Mouse (Mus musculus) heart, embryonic 14.5 days (tissue): ENCODE data around the gene Pi4kb. TPM values are rescaled to one million over a fixed set of nuclear protein-coding genes. Genes with fewer than 3 reads are reported as not detected.
"Not testable (repeated sequence)": the region's sequence is repeated elsewhere in the genome, so short reads cannot be mapped to it uniquely, and the experiment has no call there.

Experiments
- ATAC-seq: fragments of 200-750 bp; cut with Nextera tagmentation; 2 replicates; pipeline ENCODE4 v1.8.0; 2017; ENCODE audit warnings: low read depth, moderate TSS enrichment; ENCODE audit not compliant: insufficient number of reproducible peaks, insufficient read depth, low FRiP score
- H3K27ac ChIP-seq, 2 experiments: fragments of 200-500 bp in 1 of 2; fragments of 300-500 bp in 1 of 2; sonication (generic) in 1 of 2; replicated peaks in 1 of 2; 2 replicates each; pipeline ENCODE4 v1.5.1; 2012 to 2014; ENCODE audit warnings: low read depth in 2 of 2, low read length in 2 of 2, control low read depth in 1 of 2, mild to moderate bottlenecking in 1 of 2, mixed read lengths in 1 of 2; ENCODE audit not compliant: control insufficient read depth in 1 of 2, insufficient read depth in 1 of 2
- H3K27me3 ChIP-seq: fragments of 300-500 bp; sonication (generic); 2 replicates; pipeline ENCODE4 v1.6.1; 2014; ENCODE audit warnings: mild to moderate bottlenecking, low read length, control low read depth; ENCODE audit not compliant: control insufficient read depth, insufficient read depth
- H3K36me3 ChIP-seq: fragments of 300-500 bp; sonication (generic); 2 replicates; pipeline ENCODE4 v1.6.1; 2014; ENCODE audit warnings: mild to moderate bottlenecking, control low read depth, low read length, mixed read lengths; ENCODE audit not compliant: control insufficient read depth, insufficient read depth
- H3K4me1 ChIP-seq, 2 experiments: fragments of 200-500 bp in 1 of 2; fragments of 300-500 bp in 1 of 2; sonication (generic) in 1 of 2; 2 replicates each; pipeline ENCODE4 v1.6.1; 2012 to 2014; ENCODE audit warnings: low read length in 2 of 2, control low read depth in 1 of 2, mixed read lengths in 1 of 2; ENCODE audit not compliant: control insufficient read depth in 2 of 2, insufficient read depth in 2 of 2
- H3K4me2 ChIP-seq: fragments of 300-500 bp; sonication (generic); 2 replicates; pipeline ENCODE4 v1.6.1; 2014; ENCODE audit warnings: mild to moderate bottlenecking, low read length
- H3K4me3 ChIP-seq, 2 experiments: fragments of 200-500 bp in 1 of 2; fragments of 300-500 bp in 1 of 2; sonication (generic) in 1 of 2; 2 replicates each; pipeline ENCODE4 v1.5.1; 2012 to 2014; ENCODE audit warnings: low read length in 2 of 2, mild to moderate bottlenecking in 2 of 2, control low read depth in 1 of 2, low read depth in 1 of 2, moderate library complexity in 1 of 2; ENCODE audit not compliant: control insufficient read depth in 1 of 2, insufficient read depth in 1 of 2
- H3K9ac ChIP-seq: fragments of 300-500 bp; sonication (generic); 2 replicates; pipeline ENCODE4 v1.6.1; 2014; ENCODE audit warnings: mild to moderate bottlenecking, low read length
- H3K9me3 ChIP-seq: fragments of 300-500 bp; sonication (generic); 2 replicates; pipeline ENCODE4 v1.6.1; 2016; ENCODE audit warnings: low read length, control low read depth; ENCODE audit not compliant: control insufficient read depth
- WGBS: fragments of 180-500 bp; shearing (Covaris S2); extraction: QIAGEN DNeasy Blood & Tissue Kit; methylation state at CpG from one replicate; pipeline ENCODE4 v1.1.7; 2014; 5-methylcytosine and 5-hydroxymethylcytosine counted together
- polyA plus RNA-seq: library from polyadenylated mRNA; unstranded; fragments of >200 nt; fragmentation: Nextera tagmentation; extraction: Ambion mirVana; gene quantifications from 2 replicates; pipeline ENCODE4 v1.2.1, GENCODE M21; 2014

The Pi4kb gene
- 17.4 and 21.8 TPM in 2 replicates for polyA plus RNA-seq

GRCm38 (mm10) chr3:94974528-94975422 is at the start of gene Pi4kb:
Pi4kb (plus strand) TSS chr3:94974731.
- Histone ChIP-seq H3K27me3 (no peaks in the 10 kb centered on the region), H3K27ac (peak within 1 kb of the TSS; percentile 95 to 98), H3K9ac (peak within 1 kb of the TSS; percentile 97), H3K4me3 (peak within 1 kb of the TSS; percentile 94 to 99), H3K36me3 (peaks cover 15% of the 10 kb centered on the region), H3K4me1 (peaks cover 8 to 14% of the 10 kb centered on the region in 2 experiments), H3K9me3 (no peaks in the 10 kb centered on the region), H3K4me2 (peak within 1 kb of the TSS; percentile 82)
- WGBS = under 1% methylated on average over 53 of the region's 57 CpGs
- ATAC-seq = peak; percentile 94

DNA sequence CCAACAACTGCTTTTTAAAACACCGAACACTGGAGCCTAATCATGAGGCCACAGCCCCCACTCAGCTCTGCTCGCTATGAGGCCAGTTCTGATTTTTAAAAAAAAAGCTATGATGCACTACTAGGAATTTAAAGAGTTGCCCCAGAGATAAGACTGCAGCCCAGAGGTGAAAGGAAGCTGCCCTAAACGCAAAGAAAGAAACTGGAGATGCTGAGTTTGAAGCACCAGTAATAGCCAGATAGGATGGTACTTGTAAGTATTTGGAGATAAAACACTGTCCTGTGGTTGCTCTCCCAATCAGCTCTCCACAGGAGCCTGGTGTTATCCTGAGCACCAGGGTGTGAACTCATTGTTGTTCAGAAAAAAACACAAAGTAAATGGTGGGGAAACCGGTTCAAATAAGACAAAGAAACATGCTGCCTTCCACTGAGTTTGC is 48.2 kb upstream of the Pi4kb start:
- H3K9ac ChIP-seq, H3K27me3 ChIP-seq, H3K4me3 ChIP-seq, H3K27ac ChIP-seq, H3K9me3 ChIP-seq, ATAC-seq, H3K4me2 ChIP-seq, H3K36me3 ChIP-seq, H3K4me1 ChIP-seq: not testable (repeated sequence)
- 16% methylated on average over 4 of the region's 4 CpGs for whole genome bisulfite sequencing

DNA sequence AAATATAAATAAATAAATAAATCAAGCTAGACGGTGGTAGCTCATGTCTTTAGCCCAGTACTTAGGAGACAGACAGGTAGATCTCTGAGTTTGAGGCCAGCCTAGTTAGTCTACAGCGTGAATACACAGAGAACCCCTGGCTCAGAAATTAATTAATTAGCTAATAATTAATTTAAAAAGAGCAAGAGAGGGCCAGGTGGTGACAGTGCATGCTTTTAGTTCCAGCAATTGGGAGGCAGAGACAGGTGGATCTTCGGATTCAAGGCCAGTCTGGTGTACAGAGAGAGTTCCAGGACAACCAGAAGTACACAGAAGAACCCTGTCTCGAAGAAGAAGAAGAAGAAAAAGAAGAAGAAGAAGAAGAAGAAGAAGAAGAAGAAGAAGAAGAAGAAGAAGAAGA is 45.6 kb upstream of the Pi4kb start:
- not testable (repeated sequence) for H3K4me3 ChIP-seq, ATAC-seq, H3K4me2 ChIP-seq, H3K9ac ChIP-seq, H3K36me3 ChIP-seq, H3K27ac ChIP-seq, H3K27me3 ChIP-seq, H3K9me3 ChIP-seq
- peaks cover 8 to 10% of the 10 kb centered on the region in 2 experiments for H3K4me1 ChIP-seq
- 76% methylated on average over 4 of the region's 4 CpGs for WGBS

- not testable (repeated sequence) for H3K4me3 ChIP-seq, H3K9me3 ChIP-seq, H3K36me3 ChIP-seq, H3K27me3 ChIP-seq, H3K4me2 ChIP-seq, H3K9ac ChIP-seq, ATAC-seq, H3K27ac ChIP-seq
- H3K4me1 ChIP-seq = peaks cover 8 to 10% of the 10 kb centered on the region in 2 experiments
- WGBS = 41% methylated on average over 7 of the region's 7 CpGs
Observed at GRCm38 (mm10) chr3:94930386-94931266, 43.9 kb upstream of the Pi4kb start.

DNA sequence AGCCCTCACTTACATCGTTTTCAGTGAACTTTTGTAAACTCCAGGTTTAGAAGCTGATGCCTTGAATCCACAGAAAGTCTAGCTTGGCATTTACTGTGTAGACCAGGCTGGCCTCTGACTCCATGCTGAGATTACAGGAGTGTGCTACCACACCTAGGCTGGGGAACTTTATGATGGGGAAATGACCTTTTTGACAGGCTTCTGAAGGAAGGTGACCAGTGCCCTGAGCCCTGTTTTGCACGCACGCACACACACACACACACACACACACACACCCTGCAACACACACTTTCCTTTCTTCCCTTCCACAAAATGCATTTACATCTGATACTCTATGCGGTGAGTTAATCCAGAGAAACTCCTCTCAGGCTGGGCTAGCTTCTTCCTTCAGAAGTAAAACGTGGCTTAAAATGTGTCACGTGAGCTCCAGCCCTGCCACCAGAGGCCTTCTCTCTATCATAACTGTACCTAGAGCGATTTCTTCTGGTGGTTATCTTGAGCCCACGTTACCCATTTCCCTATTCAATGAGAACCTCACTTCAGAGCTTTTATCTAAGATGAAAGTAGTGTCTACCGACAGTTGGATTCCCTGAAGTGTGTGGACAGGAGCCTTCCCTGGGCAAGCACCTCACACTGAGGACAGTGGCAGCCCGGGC is 43.0 kb upstream of the Pi4kb start:
- H3K27me3 ChIP-seq, ATAC-seq, H3K4me3 ChIP-seq, H3K27ac ChIP-seq, H3K36me3 ChIP-seq, H3K4me2 ChIP-seq, H3K9ac ChIP-seq, H3K9me3 ChIP-seq: not testable (repeated sequence)
- WGBS = 60% methylated on average over 10 of the region's 10 CpGs
- H3K4me1 ChIP-seq = peaks cover 8 to 12% of the 10 kb centered on the region in 2 experiments

DNA sequence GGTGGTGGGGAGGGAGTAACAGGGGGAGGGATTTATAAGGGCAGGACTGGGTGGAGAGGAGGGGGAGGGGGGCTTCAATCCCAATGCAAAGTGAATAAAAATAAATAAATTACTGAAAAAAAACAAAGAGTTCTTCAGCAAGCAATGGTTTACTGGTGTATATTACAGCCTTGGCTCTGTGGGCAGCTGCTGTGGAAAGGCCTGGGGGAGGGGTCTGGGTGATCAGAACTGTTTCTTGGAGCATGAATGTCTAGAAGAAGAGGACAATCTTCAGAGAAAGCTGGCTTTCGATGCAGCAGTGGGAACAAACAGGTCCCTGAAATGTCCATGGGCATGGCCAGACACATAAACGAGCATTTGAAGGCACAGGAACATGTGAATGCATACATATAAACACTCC is 42.3 kb upstream of the Pi4kb start:
- not testable (repeated sequence) for ATAC-seq

More for the DNA sequence above, 42.3 kb upstream of the Pi4kb start:
- not testable (repeated sequence) for H3K36me3 ChIP-seq, H3K9me3 ChIP-seq, H3K4me3 ChIP-seq, H3K27me3 ChIP-seq, H3K9ac ChIP-seq
- 63% methylated on average over 2 of the region's 2 CpGs for WGBS
- peak overlapping the region; percentile 86 to 94 for H3K27ac ChIP-seq
- peaks cover 8 to 12% of the 10 kb centered on the region in 2 experiments for H3K4me1 ChIP-seq
- H3K4me2 ChIP-seq = peak overlapping the region; percentile 73; the same call in 1 of the 2 replicates
